Mouse (Mus musculus) kidney, postnatal 36 days (tissue): ENCODE measurements around the gene Olfr971.
"Not testable (repeated sequence)": the region's sequence is repeated elsewhere in the genome, so short reads cannot be mapped to it uniquely, and the experiment has no call there.

ENCODE experiments used
- DNase-seq, 2 experiments: peaks; one replicate each; pipeline ENCODE4 v3.0.0; 2021 to 2022; ENCODE audit warnings: mixed read lengths in 2 of 2

Olfr971 gene

GRCm38 (mm10) chr9:39836576-39836975, at the start of gene Olfr971:
Olfr971 (plus strand) TSS chr9:39836876.
- not testable (repeated sequence) for DNase-seq

DNA sequence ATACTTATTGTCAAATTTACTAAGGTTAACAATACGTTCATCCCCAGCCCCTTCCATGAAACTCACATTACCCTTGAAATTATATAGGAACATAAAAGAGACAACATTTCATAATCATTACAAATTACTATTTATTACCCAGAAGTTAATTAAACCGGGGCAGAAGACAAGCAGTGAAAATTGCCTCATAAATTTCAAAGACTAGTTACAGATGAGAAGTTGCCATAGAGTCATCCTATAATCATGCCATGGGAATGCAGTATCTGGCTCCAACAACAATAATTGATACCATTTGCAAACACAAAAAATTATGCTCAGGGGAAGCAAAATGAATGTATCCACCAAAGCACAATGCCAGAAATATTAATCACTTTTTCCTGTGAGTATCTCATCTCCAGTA, 46.1 kb upstream of the Olfr971 start, which contains the start of gene Olfr969:
Gene Olfr969 (plus strand): TSS at position 388 of the 400 bp plus-strand sequence.
- no peak for DNase-seq

DNA sequence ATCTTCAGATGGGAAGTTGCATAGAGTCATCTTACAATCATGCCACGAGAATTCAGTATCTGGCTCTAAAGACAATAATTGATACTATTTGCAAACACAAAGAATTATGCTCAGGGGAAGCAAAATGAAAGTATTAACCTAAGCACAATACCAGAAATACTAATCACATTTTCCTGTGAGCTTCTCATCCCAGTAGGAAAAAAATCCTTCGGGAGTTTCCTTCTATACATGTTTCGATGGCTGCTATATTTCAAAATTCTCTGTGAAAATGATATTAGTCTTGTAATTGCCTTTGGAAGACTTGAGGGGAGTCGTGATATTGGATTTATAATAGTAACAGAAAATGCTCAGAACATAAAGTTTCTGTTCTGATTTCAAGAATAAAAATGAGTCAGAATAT, 28.1 kb upstream of the Olfr971 start, which contains the start of gene Olfr970:
Gene Olfr970 (plus strand): TSS at position 301 of the 400 bp plus-strand sequence.
- no peak for DNase-seq

DNA sequence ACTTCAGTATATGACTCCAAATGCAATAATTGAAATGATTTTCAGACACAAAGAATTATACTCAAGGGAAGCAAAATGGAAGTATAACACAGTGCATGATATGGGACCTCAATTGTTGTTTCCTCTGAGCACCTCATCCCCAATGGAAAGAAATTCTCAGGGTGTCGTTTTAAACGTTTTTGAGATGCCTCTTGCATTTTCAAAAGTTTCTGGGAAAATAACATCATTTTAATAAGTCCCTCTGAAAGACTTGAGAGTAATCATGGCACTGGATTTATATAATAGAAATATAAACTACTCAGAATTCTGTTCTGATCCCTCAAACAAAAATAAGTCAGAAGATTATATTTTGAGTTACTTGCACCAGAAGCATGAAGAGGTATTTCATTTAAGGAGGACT, 29.4 kb downstream of the Olfr971 start, which contains the start of gene Olfr972:
Gene Olfr972 (plus strand): TSS at position 301 of the 400 bp plus-strand sequence.
- DNase-seq = no peak

GRCm38 (mm10) chr9:39871986-39872385, 35.3 kb downstream of the Olfr971 start:
- not testable (repeated sequence) for DNase-seq

DNA sequence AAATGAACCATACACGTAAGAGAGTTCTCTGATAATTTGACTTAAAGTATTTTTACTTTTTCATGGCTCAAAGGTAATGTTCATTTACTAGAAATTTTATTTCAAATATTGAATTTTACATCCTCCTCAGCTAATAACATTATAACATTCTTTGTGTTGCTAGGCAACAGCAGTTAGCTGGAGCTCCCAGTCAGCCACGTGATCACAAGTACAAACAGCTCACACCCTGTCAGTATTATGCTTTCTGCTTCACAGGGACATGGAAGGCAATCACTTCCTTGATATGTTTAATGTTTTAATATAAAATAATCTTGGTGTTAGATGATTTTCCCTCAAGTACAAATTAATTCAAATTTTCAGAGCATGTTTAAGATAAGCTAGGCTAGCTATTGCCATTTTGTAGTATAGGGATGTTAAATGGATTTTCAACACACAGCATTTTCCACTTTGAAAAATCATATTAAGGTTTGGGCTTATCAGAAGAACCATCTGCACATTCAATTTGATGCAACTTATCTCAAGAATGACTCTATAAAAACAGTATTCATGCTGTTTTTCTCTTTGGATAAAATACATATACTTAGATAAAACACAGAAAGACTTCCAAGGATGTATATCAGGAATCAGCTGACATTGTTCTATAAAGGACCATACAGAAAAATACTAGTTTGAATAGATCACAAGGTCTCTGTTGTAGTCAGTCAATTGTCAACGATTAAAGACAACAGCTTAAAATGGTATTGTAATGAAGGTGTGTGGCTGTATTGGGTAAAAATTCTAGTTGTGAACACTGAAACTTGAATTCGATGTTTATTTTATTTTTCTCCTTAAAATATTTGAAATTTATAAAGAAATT, 41.1 kb downstream of the Olfr971 start:
- DNase-seq = not testable (repeated sequence)
